Mouse (Mus musculus): Measurements from ENCODE around the gene Aspscr1.

The Aspscr1 gene

DNA sequence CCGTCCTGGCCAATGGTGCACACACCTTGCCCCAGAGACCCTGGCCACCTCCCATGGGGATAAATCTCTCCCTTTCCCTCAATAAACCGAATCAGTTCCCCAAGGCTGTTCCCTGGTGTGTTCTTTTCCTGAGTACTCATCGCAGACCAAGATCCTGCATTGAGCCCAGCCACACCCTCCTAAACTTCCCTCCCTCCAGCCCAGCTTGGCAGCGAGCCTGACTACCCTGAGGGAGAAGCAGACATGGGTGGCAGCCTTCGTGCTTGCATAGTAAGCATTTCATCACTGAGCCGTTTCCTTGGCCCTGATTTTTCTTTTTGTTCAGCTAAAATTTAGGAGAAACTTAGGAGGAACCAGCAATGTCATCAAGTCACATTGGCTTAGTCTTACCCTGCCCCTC lies 60.7 kb downstream of the Aspscr1 start:
- DNase-seq (ENCODE audit: low spot score in 2 of 2), result no peak

- DNase-seq (ENCODE audit: low spot score in 2 of 2), result no peak
Measured at GRCm38 (mm10) chr11:120736424-120736823, 63.7 kb downstream of the Aspscr1 start.

- no peak for DNase-seq (ENCODE audit: low spot score in 2 of 2)
Measured at GRCm38 (mm10) chr11:120740981-120741380, 68.2 kb downstream of the Aspscr1 start.

GRCm38 (mm10) chr11:120744121-120744701 lies 71.4 kb downstream of the Aspscr1 start:
- DNase-seq (ENCODE audit: low spot score in 2 of 2), result no peak

DNA sequence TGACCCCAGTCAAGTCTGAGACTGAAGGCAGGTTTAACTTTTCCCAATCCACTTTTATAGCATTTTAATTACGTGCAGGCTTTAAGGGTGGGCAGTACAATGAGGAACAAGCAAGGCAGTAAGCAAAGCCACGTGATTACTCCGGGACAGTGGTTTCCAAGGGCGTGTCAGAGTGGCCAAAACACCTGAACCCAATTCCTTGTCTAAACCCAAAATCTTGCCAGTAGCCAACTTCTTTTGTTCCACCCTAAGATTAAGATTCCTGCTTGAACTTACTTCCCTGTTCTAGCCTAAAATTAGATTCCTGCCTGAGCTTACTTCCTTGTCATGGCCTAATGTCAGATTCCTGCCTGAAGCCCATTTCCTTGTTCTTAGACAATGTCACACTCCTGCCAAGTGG lies 75.2 kb downstream of the Aspscr1 start:
- no peak for DNase-seq (ENCODE audit: low spot score in 2 of 2)

GRCm38 (mm10) chr11:120749430-120749829 lies 76.7 kb downstream of the Aspscr1 start:
- DNase-seq (ENCODE audit: low spot score in 2 of 2), result peak in 1 of 2 experiments; percentile 40

DNA sequence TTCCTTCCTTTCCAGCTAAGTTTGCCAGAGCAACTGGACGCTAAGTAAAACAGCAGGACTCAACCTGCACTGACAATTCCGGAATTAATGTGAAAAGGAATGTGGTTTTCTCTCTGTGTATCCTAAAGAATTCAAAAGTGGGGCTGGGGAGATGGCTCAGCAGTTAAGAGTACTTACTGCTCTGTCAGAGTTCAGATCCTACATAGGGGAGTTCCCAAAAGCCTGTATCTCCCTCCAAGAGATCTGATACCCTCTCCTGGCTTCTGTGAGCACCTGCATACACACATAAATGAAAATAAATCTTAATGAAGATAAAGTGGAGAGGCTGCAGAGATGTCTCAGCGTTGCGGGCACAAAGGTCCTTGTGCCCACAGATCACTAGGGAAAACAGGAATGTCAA lies 78.8 kb downstream of the Aspscr1 start:
- DNase-seq (ENCODE audit: low spot score in 2 of 2), result no peak
